Mouse (Mus musculus) spleen, adult 12 weeks (tissue): ENCODE measurements around the gene Ston2.

Experiments used
- DNase-seq: peaks from one replicate; pipeline ENCODE4 v3.0.0; 2022; ENCODE audit warnings: low spot score

The Ston2 gene

GRCm38 (mm10) chr12:91699451-91700141 is 88.6 kb downstream of the Ston2 start:
- no peak for DNase-seq

- DNase-seq, result no peak
Observed at GRCm38 (mm10) chr12:91696231-91696630, 92.0 kb downstream of the Ston2 start.

GRCm38 (mm10) chr12:91695761-91696160 is 92.4 kb downstream of the Ston2 start:
- no peak for DNase-seq

GRCm38 (mm10) chr12:91694748-91695147 is 93.4 kb downstream of the Ston2 start:
- no peak for DNase-seq

GRCm38 (mm10) chr12:91693566-91693965 is 94.6 kb downstream of the Ston2 start:
- DNase-seq, result no peak

- DNase-seq, result no peak
Observed at GRCm38 (mm10) chr12:91692991-91693390, 95.2 kb downstream of the Ston2 start.

GRCm38 (mm10) chr12:91685674-91686290 is 102.4 kb downstream of the Ston2 start:
- DNase-seq, result no peak

GRCm38 (mm10) chr12:91684840-91685415 is 103.3 kb downstream of the Ston2 start:
- no peak for DNase-seq

- no peak for DNase-seq
Observed at GRCm38 (mm10) chr12:91684101-91684839, 103.9 kb downstream of the Ston2 start.

GRCm38 (mm10) chr12:91683549-91684100 is 104.6 kb downstream of the Ston2 start:
- no peak for DNase-seq

GRCm38 (mm10) chr12:91683096-91683495 is 105.1 kb downstream of the Ston2 start:
- no peak for DNase-seq

- no peak for DNase-seq
Observed at GRCm38 (mm10) chr12:91679320-91680064, 108.7 kb downstream of the Ston2 start.

GRCm38 (mm10) chr12:91675937-91676336 is 112.2 kb downstream of the Ston2 start:
- DNase-seq, result no peak

- DNase-seq, result no peak
Observed at GRCm38 (mm10) chr12:91673141-91673540, 115.0 kb downstream of the Ston2 start.

GRCm38 (mm10) chr12:91672528-91672927 is 115.7 kb downstream of the Ston2 start:
- no peak for DNase-seq

GRCm38 (mm10) chr12:91668529-91669245 is 119.5 kb downstream of the Ston2 start:
- peak; percentile 4 for DNase-seq

- DNase-seq, result no peak
Observed at GRCm38 (mm10) chr12:91667741-91668140, 120.4 kb downstream of the Ston2 start.

GRCm38 (mm10) chr12:91666607-91667006 is 121.6 kb downstream of the Ston2 start:
- DNase-seq, result no peak

GRCm38 (mm10) chr12:91665431-91665830 is 122.8 kb downstream of the Ston2 start:
- DNase-seq, result no peak

- DNase-seq, result no peak
Observed at GRCm38 (mm10) chr12:91663260-91663659, 124.9 kb downstream of the Ston2 start.

GRCm38 (mm10) chr12:91662844-91663243 is 125.3 kb downstream of the Ston2 start:
- DNase-seq, result no peak
